Mouse (Mus musculus) hindbrain, embryonic 13.5 days (tissue): ENCODE measurements around the gene Dvl3. TPM values are rescaled to one million over a fixed set of nuclear protein-coding genes. Genes with fewer than 3 reads are reported as not detected.

ENCODE experiments used
- ATAC-seq: fragments of 200-750 bp; cut with Nextera tagmentation; 2 replicates; pipeline ENCODE4 v1.8.0; 2017; ENCODE audit warnings: moderate TSS enrichment; ENCODE audit not compliant: low FRiP score
- H3K27ac ChIP-seq: fragments of 300-500 bp; sonication (generic); 2 replicates; pipeline ENCODE4 v1.5.1; 2015; ENCODE audit warnings: inconsistent platforms, mild to moderate bottlenecking, moderate library complexity
- H3K27me3 ChIP-seq: fragments of 300-500 bp; sonication (generic); 2 replicates; pipeline ENCODE4 v1.6.1; 2015; ENCODE audit warnings: mild to moderate bottlenecking, inconsistent platforms
- H3K36me3 ChIP-seq: fragments of 300-500 bp; sonication (generic); 2 replicates; pipeline ENCODE4 v1.6.1; 2015; ENCODE audit warnings: mild to moderate bottlenecking, inconsistent platforms
- H3K4me1 ChIP-seq: fragments of 300-500 bp; sonication (generic); replicated peaks from 2 replicates; pipeline ENCODE4 v1.6.1; 2015; ENCODE audit warnings: inconsistent platforms
- H3K4me2 ChIP-seq: fragments of 300-500 bp; sonication (generic); 2 replicates; pipeline ENCODE4 v1.6.1; 2015; ENCODE audit warnings: inconsistent platforms, mild to moderate bottlenecking, moderate library complexity
- H3K4me3 ChIP-seq: fragments of 300-500 bp; sonication (generic); 2 replicates; pipeline ENCODE4 v1.5.1; 2015; ENCODE audit warnings: mild to moderate bottlenecking, inconsistent platforms
- H3K9ac ChIP-seq: fragments of 300-500 bp; sonication (generic); 2 replicates; pipeline ENCODE4 v1.6.1; 2015; ENCODE audit warnings: mild to moderate bottlenecking, inconsistent platforms
- H3K9me3 ChIP-seq: fragments of 300-500 bp; sonication (generic); 2 replicates; pipeline ENCODE4 v1.6.1; 2016; ENCODE audit warnings: inconsistent platforms
- WGBS: fragments of 180-500 bp; shearing (Covaris S2); methylation state at CpG from one replicate; pipeline ENCODE4 v1.1.7; 2015; 5-methylcytosine and 5-hydroxymethylcytosine counted together
- polyA plus RNA-seq: library from polyadenylated mRNA; unstranded; fragments of >200 nt; fragmentation: Nextera tagmentation; extraction: Ambion mirVana; gene quantifications from 2 replicates; pipeline ENCODE4 v1.2.1, GENCODE M21; 2015

Dvl3 gene
- polyA plus RNA-seq, 1 experiment from 2014 or later = 40.7 TPM

DNA sequence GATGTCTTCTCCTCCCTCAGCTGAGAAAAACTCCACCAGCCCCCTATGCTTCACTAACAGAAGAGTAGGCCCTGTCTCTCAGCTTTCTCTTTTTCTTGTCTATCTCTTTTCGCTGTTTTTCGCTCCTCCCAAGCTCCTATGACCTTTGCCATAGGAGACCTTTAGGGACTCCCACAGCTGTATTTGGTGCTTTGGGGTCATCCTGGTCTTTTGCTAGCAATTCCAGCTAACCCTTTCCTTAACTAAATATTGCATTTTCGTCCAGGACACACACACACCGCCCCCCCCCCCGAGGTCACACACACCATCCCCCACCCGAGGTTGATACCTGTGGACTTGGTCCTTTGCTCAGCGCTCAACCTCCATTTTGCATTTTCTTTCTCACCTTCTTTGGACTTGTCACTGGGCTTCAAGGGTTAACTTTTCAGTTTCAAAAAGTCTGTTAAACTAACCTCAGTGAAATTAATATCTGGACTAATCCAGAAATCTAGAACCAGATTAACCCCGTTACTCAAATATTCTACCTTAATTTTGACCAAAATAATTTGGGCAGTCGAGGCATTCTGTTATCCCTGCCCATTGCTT is 19.4 kb downstream of the Dvl3 start:
- H3K36me3 ChIP-seq = peaks cover 60% of the 10 kb centered on the region
- H3K9me3 ChIP-seq = no peaks in the 10 kb centered on the region
- peaks cover 27% of the 10 kb centered on the region for H3K4me1 ChIP-seq
- peak overlapping the region; percentile 99 for H3K9ac ChIP-seq
- peak overlapping the region; percentile 94 for H3K4me2 ChIP-seq
- H3K27me3 ChIP-seq = no peaks in the 10 kb centered on the region
- H3K27ac ChIP-seq = peak overlapping the region; percentile 90
- WGBS = 39% methylated on average over 8 of the region's 9 CpGs
- no peak for ATAC-seq
- H3K4me3 ChIP-seq = peak overlapping the region; percentile 91

DNA sequence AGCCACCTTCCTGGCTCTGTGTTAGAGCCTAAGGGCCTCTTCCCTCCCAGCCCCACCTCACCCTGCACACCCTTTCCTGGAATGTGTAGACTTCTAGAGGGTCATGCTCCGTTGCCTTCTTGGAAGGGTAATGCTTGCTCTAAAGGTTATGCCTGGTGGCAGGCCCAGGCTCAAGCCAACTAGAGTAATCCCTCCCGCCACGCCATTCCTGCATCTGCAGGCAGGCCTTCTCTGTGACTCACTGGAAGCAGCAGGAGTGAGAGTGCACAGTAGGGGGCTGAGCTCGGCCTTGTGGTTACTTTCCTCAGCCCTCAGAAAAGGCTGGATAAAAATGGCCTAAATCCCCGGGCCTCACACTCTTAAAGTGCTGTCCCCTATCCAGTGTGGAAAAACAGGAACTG is 20.3 kb downstream of the Dvl3 start:
- Histone ChIP-seq H3K4me2 (peak overlapping the region; percentile 94), H3K9ac (peak overlapping the region; percentile 99), H3K9me3 (no peaks in the 10 kb centered on the region), H3K4me3 (peak overlapping the region; percentile 91), H3K27me3 (no peaks in the 10 kb centered on the region), H3K27ac (peak overlapping the region; percentile 64; the same call in 1 of the 2 replicates), H3K4me1 (peaks cover 27% of the 10 kb centered on the region), H3K36me3 (peaks cover 60% of the 10 kb centered on the region)
- 26% methylated on average over 5 of the region's 5 CpGs for WGBS
- ATAC-seq = no peak

GRCm38 (mm10) chr16:20537601-20538320 is 21.0 kb downstream of the Dvl3 start:
- Histone ChIP-seq H3K27ac (no peak overlapping the region), H3K4me1 (peaks cover 27% of the 10 kb centered on the region), H3K27me3 (no peaks in the 10 kb centered on the region), H3K4me3 (peak overlapping the region; percentile 91), H3K36me3 (peaks cover 61% of the 10 kb centered on the region), H3K9me3 (no peaks in the 10 kb centered on the region), H3K9ac (peak overlapping the region; percentile 99), H3K4me2 (peak overlapping the region; percentile 94)
- ATAC-seq = no peak
- 41% methylated on average over 6 of the region's 6 CpGs for WGBS

DNA sequence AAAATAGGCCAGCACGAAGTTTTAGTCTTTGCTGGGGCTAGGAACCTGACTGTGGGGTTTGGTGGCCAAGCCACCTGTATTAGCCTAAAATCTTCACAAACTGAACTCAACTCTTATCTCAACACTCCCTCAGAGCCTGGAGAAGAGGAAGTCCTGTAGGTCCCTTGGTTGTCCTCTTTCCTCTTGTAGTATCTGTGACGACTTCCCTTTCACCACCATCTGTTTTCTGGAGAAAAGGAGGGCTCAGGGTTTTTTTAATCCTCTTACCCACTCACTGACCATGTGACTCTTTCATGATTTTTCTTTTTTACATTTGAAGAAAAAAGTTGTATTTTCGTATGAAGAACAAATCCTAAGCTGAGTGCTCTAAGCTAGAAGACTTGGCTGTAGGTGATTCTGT is 22.9 kb downstream of the Dvl3 start:
- no peak overlapping the region for H3K27ac ChIP-seq
- no peak overlapping the region for H3K4me2 ChIP-seq
- no peak for ATAC-seq
- H3K36me3 ChIP-seq = peaks cover 67% of the 10 kb centered on the region
- 82% methylated on average over 3 of the region's 3 CpGs for WGBS
- peaks cover 27% of the 10 kb centered on the region for H3K4me1 ChIP-seq
- no peak overlapping the region for H3K4me3 ChIP-seq
- no peak overlapping the region for H3K9ac ChIP-seq
- H3K9me3 ChIP-seq = no peaks in the 10 kb centered on the region
- no peaks in the 10 kb centered on the region for H3K27me3 ChIP-seq

DNA sequence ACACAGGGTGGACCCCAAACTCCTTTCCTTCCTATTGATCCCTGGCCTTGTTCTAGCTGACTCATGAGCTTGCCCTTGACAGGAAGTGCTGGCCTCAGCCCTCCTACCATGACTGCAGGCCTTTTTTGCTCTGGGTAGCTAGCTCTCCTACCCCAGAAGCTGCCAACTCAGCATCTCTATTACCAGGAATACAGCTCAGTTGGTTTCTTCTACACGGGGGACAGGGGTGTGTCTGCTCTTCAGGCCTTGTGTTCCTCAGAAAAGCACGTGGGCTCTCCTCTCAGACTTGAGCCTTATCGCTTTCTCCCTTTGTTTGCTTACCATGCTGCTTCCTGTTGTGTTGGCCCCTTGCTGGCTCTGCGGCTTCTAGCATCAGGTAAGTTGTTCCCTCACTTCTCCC is 23.7 kb downstream of the Dvl3 start:
- no peaks in the 10 kb centered on the region for H3K9me3 ChIP-seq
- WGBS = 92% methylated on average over 4 of the region's 4 CpGs
- H3K9ac ChIP-seq = no peak overlapping the region
- peaks cover 75% of the 10 kb centered on the region for H3K36me3 ChIP-seq
- peaks cover 27% of the 10 kb centered on the region for H3K4me1 ChIP-seq
- ATAC-seq = no peak
- no peak overlapping the region for H3K4me2 ChIP-seq
- no peaks in the 10 kb centered on the region for H3K27me3 ChIP-seq
- no peak overlapping the region for H3K4me3 ChIP-seq
- H3K27ac ChIP-seq = no peak overlapping the region

- ATAC-seq = no peak
- H3K36me3 ChIP-seq = peaks cover 60% of the 10 kb centered on the region
- H3K4me1 ChIP-seq = peaks cover 20% of the 10 kb centered on the region
- no peak overlapping the region for H3K4me3 ChIP-seq
- H3K9ac ChIP-seq = no peak overlapping the region
- H3K27me3 ChIP-seq = no peaks in the 10 kb centered on the region
- H3K9me3 ChIP-seq = no peaks in the 10 kb centered on the region
- H3K27ac ChIP-seq = no peak overlapping the region
- 92% methylated on average over 10 of the region's 10 CpGs for WGBS
- H3K4me2 ChIP-seq = no peak overlapping the region
Observed at GRCm38 (mm10) chr16:20545696-20546095, 28.9 kb downstream of the Dvl3 start.

DNA sequence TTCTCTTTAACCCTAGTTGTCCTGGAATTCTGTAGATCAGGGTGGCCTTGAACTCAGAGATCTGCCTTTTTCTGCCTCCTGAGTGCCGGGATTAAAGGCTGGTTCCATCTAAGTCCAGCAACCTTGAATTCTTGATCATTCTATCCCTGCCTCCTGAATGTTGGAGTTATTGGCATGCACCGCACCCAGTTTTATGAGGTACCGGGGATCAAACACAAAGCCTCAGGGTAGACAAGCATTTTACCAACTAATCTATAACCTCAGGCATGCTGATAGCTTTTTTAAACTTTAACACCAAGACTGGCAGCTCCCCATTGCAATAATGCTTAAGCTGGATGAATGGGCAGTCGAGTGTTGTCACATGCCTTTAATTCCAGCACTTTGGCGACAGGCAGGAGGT is 30.6 kb downstream of the Dvl3 start:
- no peaks in the 10 kb centered on the region for H3K9me3 ChIP-seq
- H3K9ac ChIP-seq = peak overlapping the region; percentile 78
- ATAC-seq = no peak
- peak overlapping the region; percentile 90 for H3K4me2 ChIP-seq
- peaks cover 20% of the 10 kb centered on the region for H3K4me1 ChIP-seq
- H3K4me3 ChIP-seq = peak overlapping the region; percentile 84
- H3K27me3 ChIP-seq = no peaks in the 10 kb centered on the region
- 0 out of 2 replicates have a peak overlapping the region, but pooled peaks have one; percentile 80 for H3K27ac ChIP-seq
- H3K36me3 ChIP-seq = peaks cover 59% of the 10 kb centered on the region
- WGBS = 63% methylated on average over 5 of the region's 5 CpGs

GRCm38 (mm10) chr16:20548096-20548948 is 31.5 kb downstream of the Dvl3 start, which contains the start of gene Abcf3:
Gene Abcf3 (plus strand): TSS chr16:20548577.
- Histone ChIP-seq H3K36me3 (peaks cover 60% of the 10 kb centered on the region), H3K27me3 (no peaks in the 10 kb centered on the region)
- ATAC-seq = peak; percentile 99

DNA sequence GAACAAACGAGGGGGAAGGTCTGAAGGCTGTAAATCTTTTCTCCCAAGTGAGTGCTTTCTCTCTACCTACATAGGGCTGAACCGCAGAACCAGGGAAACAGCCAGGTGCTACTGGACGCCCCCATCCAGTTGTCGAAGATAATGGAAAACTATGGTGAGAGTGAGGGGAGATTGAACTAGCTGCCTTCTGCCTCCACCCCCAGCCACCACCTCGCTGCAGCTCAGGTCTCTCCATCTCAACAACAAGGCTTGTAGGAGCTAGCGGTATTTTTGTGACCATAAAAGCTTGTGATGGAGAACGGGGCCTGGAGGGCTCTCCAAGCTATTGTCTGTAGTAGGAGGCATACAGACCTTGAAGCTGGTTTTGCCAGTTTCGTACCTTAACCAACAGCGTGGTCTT is 32.4 kb downstream of the Dvl3 start:
- no peak for ATAC-seq
- peaks cover 60% of the 10 kb centered on the region for H3K36me3 ChIP-seq
- H3K4me1 ChIP-seq = peaks cover 20% of the 10 kb centered on the region
- WGBS = 55% methylated on average over 9 of the region's 9 CpGs
- H3K4me3 ChIP-seq = peak overlapping the region; percentile 84
- peak overlapping the region; percentile 90 for H3K9ac ChIP-seq
- no peaks in the 10 kb centered on the region for H3K27me3 ChIP-seq
- H3K9me3 ChIP-seq = no peaks in the 10 kb centered on the region
- peak overlapping the region; percentile 90 for H3K4me2 ChIP-seq
- H3K27ac ChIP-seq = no peak overlapping the region

More at GRCm38 (mm10) chr16:20548096-20548948, 31.5 kb downstream of the Dvl3 start, which contains the start of gene Abcf3:
- peak within 1 kb of the TSS; percentile 80 for H3K27ac ChIP-seq
- peak within 1 kb of the TSS; percentile 90 for H3K4me2 ChIP-seq
- H3K9ac ChIP-seq = peak within 1 kb of the TSS; percentile 90
- WGBS = under 1% methylated on average over 56 of the region's 56 CpGs
- peak within 1 kb of the TSS; percentile 84 for H3K4me3 ChIP-seq
- no peaks in the 10 kb centered on the region for H3K9me3 ChIP-seq
- H3K4me1 ChIP-seq = peaks cover 20% of the 10 kb centered on the region

DNA sequence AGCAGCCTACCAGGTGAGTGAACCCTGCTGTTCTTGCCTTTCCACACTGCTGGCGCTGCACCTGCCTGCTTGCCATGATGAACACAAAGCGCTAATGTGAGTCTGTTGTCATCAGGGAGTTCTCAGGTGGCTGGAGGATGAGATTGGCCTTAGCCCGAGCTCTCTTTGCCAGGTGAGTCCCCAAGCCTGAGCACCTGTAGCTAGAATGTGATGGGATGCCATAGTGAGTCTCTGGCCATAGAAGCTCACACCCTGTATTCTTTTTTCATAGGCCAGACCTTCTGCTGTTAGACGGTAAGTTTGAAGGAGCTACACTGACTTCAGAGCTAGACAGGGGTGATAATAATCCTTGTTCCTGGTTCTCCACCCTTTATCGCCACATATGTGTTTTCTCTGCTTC is 34.9 kb downstream of the Dvl3 start:
- peaks cover 59% of the 10 kb centered on the region for H3K36me3 ChIP-seq
- no peaks in the 10 kb centered on the region for H3K27me3 ChIP-seq
- H3K9ac ChIP-seq = no peak overlapping the region
- WGBS = 95% methylated on average over 5 of the region's 5 CpGs
- H3K4me3 ChIP-seq = no peak overlapping the region
- H3K4me2 ChIP-seq = no peak overlapping the region
- ATAC-seq = no peak
- H3K27ac ChIP-seq = no peak overlapping the region
- no peaks in the 10 kb centered on the region for H3K9me3 ChIP-seq
- peaks cover 20% of the 10 kb centered on the region for H3K4me1 ChIP-seq

DNA sequence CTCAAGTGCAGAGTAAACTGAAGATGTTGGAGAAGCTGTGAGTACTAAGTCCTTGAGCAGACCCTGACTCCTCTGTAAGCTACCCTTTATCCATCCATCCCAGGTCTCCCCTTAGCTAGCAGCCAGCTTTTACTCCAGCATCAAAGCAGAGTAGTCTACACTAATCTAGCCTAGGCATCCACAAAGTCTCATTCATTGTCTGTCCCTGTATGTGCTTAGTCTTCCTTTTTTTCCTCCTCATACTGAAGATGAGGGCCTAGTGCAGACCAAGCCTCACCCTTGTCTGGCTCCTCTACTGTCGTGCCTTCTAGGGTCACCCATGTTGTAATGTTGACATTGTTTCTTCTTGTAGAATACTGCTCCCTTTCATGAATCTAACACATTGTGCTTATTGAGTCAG is 35.8 kb downstream of the Dvl3 start:
- H3K4me3 ChIP-seq = no peak overlapping the region
- peaks cover 16% of the 10 kb centered on the region for H3K4me1 ChIP-seq
- H3K27ac ChIP-seq = no peak overlapping the region
- H3K4me2 ChIP-seq = no peak overlapping the region
- H3K36me3 ChIP-seq = peaks cover 66% of the 10 kb centered on the region
- ATAC-seq = no peak
- H3K27me3 ChIP-seq = no peaks in the 10 kb centered on the region
- H3K9ac ChIP-seq = no peak overlapping the region
- WGBS = 96% methylated on average over 1 of the region's 1 CpGs
- H3K9me3 ChIP-seq = no peaks in the 10 kb centered on the region

GRCm38 (mm10) chr16:20555000-20555399 is 38.2 kb downstream of the Dvl3 start:
- Histone ChIP-seq H3K27me3 (no peaks in the 10 kb centered on the region), H3K4me1 (peaks cover under 1% of the 10 kb centered on the region; the same call in 1 of the 2 replicates), H3K4me2 (no peak overlapping the region), H3K9ac (no peak overlapping the region), H3K27ac (no peak overlapping the region), H3K4me3 (no peak overlapping the region), H3K9me3 (no peaks in the 10 kb centered on the region), H3K36me3 (peaks cover 88% of the 10 kb centered on the region)
- no peak for ATAC-seq
- WGBS = 88% methylated on average over 6 of the region's 6 CpGs
